Mouse (Mus musculus) ES-E14 (cell line): ENCODE data around the gene Vsig4.

Experiments used
- CHD2 ChIP-seq: IDR thresholded peaks from 2 replicates; pipeline ENCODE4 v1.6.1; 2014; ENCODE audit warnings: mild to moderate bottlenecking, low read depth, low read length, inconsistent platforms
- HCFC1 ChIP-seq: IDR thresholded peaks from 2 replicates; pipeline ENCODE4 v1.6.1; 2012; ENCODE audit warnings: low read length, inconsistent platforms, borderline replicate concordance; ENCODE audit not compliant: insufficient read depth
- ZC3H11A ChIP-seq: IDR thresholded peaks from 2 replicates; pipeline ENCODE4 v1.6.1; 2012; ENCODE audit warnings: low read depth, mild to moderate bottlenecking, inconsistent platforms, low read length, borderline replicate concordance
- ZNF384 ChIP-seq: IDR thresholded peaks from 2 replicates; pipeline ENCODE4 v1.6.1; 2012; ENCODE audit warnings: low read depth, low read length, inconsistent platforms

- TF ChIP-seq ZC3H11A (no peak), CHD2 (no peak), ZNF384 (no peak), HCFC1 (no peak)
These were observed 36.5 kb upstream of the Vsig4 start for GRCm38 (mm10) chrX:96329764-96330163.
